Mouse (Mus musculus) thymus, adult 2 months (tissue): Measurements from ENCODE around the gene Bach2.

Experiments used
- CTCF ChIP-seq: fragments of 200-500 bp; IDR thresholded peaks from 2 replicates; pipeline ENCODE4 v1.5.1; 2012; ENCODE audit warnings: mild to moderate bottlenecking, control low read depth, low read length, moderate library complexity, borderline replicate concordance; ENCODE audit not compliant: control insufficient read depth, poor library complexity, insufficient read depth; ENCODE audit errors: extremely low read depth
- POLR2A ChIP-seq: fragments of 200-500 bp; IDR thresholded peaks from 2 replicates; pipeline ENCODE4 v1.6.1; 2012; ENCODE audit warnings: mild to moderate bottlenecking, low read length, control low read depth, moderate library complexity; ENCODE audit not compliant: control insufficient read depth, poor library complexity, insufficient read depth; ENCODE audit errors: extremely low read depth

DNA sequence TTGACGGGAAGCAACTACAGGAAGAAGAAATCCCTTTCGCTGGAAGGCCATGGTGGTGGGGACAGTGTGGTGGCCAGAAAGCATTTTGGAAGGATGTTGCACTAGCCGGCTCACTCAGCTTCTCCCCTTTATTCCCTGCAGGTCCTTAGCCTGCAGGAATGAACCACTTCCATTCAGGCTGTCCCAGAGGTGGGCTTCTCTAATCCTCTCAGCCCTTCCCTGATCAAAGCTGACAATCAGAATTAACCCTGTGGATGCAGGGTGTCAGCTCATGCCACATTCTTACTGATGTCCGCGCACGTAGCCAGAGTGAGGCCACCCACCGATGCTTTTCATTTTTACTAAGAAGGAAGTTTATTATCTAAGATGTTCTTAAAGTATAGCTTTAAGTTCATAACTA is 102.2 kb downstream of the Bach2 start:
- TF ChIP-seq CTCF: no peak
- no peak for TF ChIP-seq POLR2A
